Mouse (Mus musculus): ENCODE measurements at regions not wholly inside any gene's neighbourhood (a gene's known extent, or its start where the extent isn't known, plus 50 kb on each side); places are given as distances from the start of the nearest gene placed in this dataset.

GRCm38 (mm10) chr4:110152103-110152946, 174.5 kb downstream of the Dmrta2 start:
- no peak for TF ChIP-seq POLR2A (IDR thresholded peaks at IDR 0.05; ENCODE audit: extremely low read depth, insufficient read depth, low read length)
- TF ChIP-seq CTCF (IDR thresholded peaks at IDR 0.05; ENCODE audit: extremely low read depth, insufficient read depth, low read length): no peak
- H3K4me3 ChIP-seq (ENCODE audit: insufficient read depth, low read length): no peak overlapping the region; the same call in 1 of the 2 replicates
- no peak overlapping the region for H3K27ac ChIP-seq (ENCODE audit: insufficient read depth, low read length)
- no peaks in the 10 kb centered on the region; the same call in 1 of the 2 replicates for H3K4me1 ChIP-seq (ENCODE audit: control insufficient read depth, insufficient read depth, low read length)
